Mouse (Mus musculus): ENCODE measurements around the gene Olfr765.

DNA sequence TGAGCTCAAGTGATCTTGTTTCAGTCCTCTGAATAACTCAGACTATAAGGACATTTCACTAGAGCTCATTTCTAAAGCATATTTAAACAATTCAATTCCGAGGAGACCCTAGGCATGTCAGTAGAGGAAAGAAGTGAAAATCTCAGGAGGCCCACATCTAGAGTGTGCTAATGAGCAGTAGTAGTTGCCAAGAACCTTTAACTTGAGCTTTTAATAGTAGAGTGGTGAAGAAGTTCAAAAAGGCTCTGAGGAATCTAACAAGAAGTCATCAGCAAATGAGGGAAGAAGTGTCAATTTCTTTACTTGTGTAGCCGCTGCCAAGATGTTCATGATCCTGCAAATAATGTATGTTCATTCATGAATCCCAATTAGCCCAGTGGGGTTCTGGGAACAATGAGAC lies 19.1 kb upstream of the Olfr765 start, which contains the start of gene Olfr766-ps1:
- TF ChIP-seq POLR2A (IDR thresholded peaks at IDR 0.05; ENCODE audit: low read depth, low read length), result no peak
- TF ChIP-seq CTCF (IDR thresholded peaks at IDR 0.05; ENCODE audit: extremely low read depth, insufficient read length, insufficient replicate concordance, low read depth, low read length), result no peak

Measured in small intestine, adult 2 months (tissue).